In the genomic region with DNA sequence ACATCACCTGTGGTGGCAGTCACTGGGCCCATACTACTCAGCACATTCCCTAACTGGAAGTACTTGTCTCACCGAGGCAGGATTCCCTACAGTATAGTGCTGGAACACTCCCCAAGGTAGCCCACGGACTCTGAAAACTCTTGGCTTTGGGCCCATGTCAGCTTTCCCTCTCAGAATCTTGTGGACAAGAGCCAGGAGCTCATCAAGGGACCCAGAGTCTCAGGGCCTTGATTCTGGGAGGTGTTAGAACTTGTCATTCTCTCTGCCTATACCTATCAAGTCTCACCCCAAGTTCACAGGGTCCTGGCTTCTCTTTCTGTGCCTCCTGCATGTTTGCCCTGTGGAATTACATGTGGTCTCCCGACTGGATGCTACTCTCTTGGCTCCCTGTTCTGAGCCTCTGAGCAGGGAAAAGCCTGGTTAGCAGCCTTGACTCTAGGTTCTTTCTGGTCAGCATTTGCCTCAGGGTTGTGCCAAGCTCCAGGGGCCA, we compare ENCODE assay signal across 9 mouse cellular contexts. TPM values are rescaled to one million over a fixed set of nuclear protein-coding genes. Genes with fewer than 3 reads are reported as not detected.
DNase-seq lines count a peak whose midpoint lies in the region; ATAC-seq and TF ChIP-seq lines count a peak whose summit lies in the region.
"Had no signal": no experiment of that assay in that cellular context is flagged by ENCODE, and none has a peak within 500 bp of the region (broad histone marks: within the 10 kb centered on the region; RNA-seq: fewer than 3 reads in every experiment).

No protein-coding gene starts in this region.

- intact Hi-C loops in left cerebral cortex, adult 2 months (cut with DNase I) = no loop called here
- intact Hi-C loops in left cerebral cortex, postnatal 25 days (cut with DNase I) = loop anchor here (2.0 kb wide), 1 partner anchor 31 kb away; no protein-coding TSS in a partner anchor

- H3K4me2 ChIP-seq in forebrain, embryonic 14.5 days (ENCODE audit: low read length) = no peak overlapping the region
- no peak overlapping the region for H3K4me2 ChIP-seq in kidney, postnatal 0 days (ENCODE audit: low read length)
- H3K4me2 ChIP-seq in neural tube, embryonic 13.5 days = no peak overlapping the region

- 52% methylated on average over 3 of the region's 3 CpGs for WGBS in forebrain, embryonic 14.5 days
- WGBS in kidney, postnatal 0 days = 37% methylated on average over 3 of the region's 3 CpGs
- WGBS in neural tube, embryonic 13.5 days = 54% methylated on average over 3 of the region's 3 CpGs

- H3K27me3 ChIP-seq in forebrain, embryonic 14.5 days (replicated peaks; ENCODE audit: control insufficient read depth, insufficient read depth, low read length) = no peaks in the 10 kb centered on the region
- H3K27me3 ChIP-seq in kidney, postnatal 0 days (ENCODE audit: insufficient read depth, low read length) = no peaks in the 10 kb centered on the region
- no peaks in the 10 kb centered on the region for H3K27me3 ChIP-seq in neural tube, embryonic 13.5 days

- TF ChIP-seq CTCF in left cerebral cortex, adult 2 months (IDR thresholded peaks at IDR 0.05) = no peak
- no peak for TF ChIP-seq CTCF in kidney, postnatal 0 days (IDR thresholded peaks at IDR 0.05; ENCODE audit: low read depth)

- peaks cover 23% of the 10 kb centered on the region for H3K4me1 ChIP-seq in forebrain, embryonic 14.5 days (ENCODE audit: control insufficient read depth, insufficient read depth, low read length)
- peaks cover 45% of the 10 kb centered on the region for H3K4me1 ChIP-seq in kidney, postnatal 0 days (replicated peaks; ENCODE audit: insufficient read depth, low read length)
- peaks cover 58% of the 10 kb centered on the region for H3K4me1 ChIP-seq in neural tube, embryonic 13.5 days (replicated peaks)

- H3K4me3 ChIP-seq in left cerebral cortex, adult 2 months = no peak overlapping the region
- no peak overlapping the region for H3K4me3 ChIP-seq in forebrain, embryonic 14.5 days (ENCODE audit: low read depth, low read length)
- no peak overlapping the region for H3K4me3 ChIP-seq in kidney, postnatal 0 days (replicated peaks; ENCODE audit: low read depth, low read length)
- no peak overlapping the region for H3K4me3 ChIP-seq in neural tube, embryonic 13.5 days

- H3K36me3 ChIP-seq in forebrain, embryonic 14.5 days (ENCODE audit: control insufficient read depth, insufficient read depth, low read length) = peaks cover 61% of the 10 kb centered on the region
- H3K36me3 ChIP-seq in kidney, postnatal 0 days (ENCODE audit: insufficient read depth, low read length) = peaks cover 31% of the 10 kb centered on the region
- H3K36me3 ChIP-seq in neural tube, embryonic 13.5 days = peaks cover 49% of the 10 kb centered on the region

- peak overlapping the region; percentile 29; the same call in 1 of the 2 replicates for H3K9ac ChIP-seq in forebrain, embryonic 14.5 days (ENCODE audit: low read length)
- peak overlapping the region; percentile 41 for H3K9ac ChIP-seq in kidney, postnatal 0 days (ENCODE audit: low read depth, low read length)
- peak overlapping the region; percentile 57 for H3K9ac ChIP-seq in neural tube, embryonic 13.5 days

- peak overlapping the region; percentile 95 for H3K27ac ChIP-seq in left cerebral cortex, adult 2 months
- peak overlapping the region; percentile 97 for H3K27ac ChIP-seq in forebrain, embryonic 14.5 days (ENCODE audit: low read depth, low read length)
- peak overlapping the region; percentile 98 for H3K27ac ChIP-seq in kidney, postnatal 0 days
- H3K27ac ChIP-seq in neural tube, embryonic 13.5 days (replicated peaks) = peak overlapping the region; percentile 99

- no peak for ATAC-seq in forebrain, embryonic 14.5 days
- no peak for ATAC-seq in kidney, postnatal 0 days (replicated peaks; ENCODE audit: low FRiP score, low read depth)
- ATAC-seq in neural tube, embryonic 13.5 days (ENCODE audit: low read depth) = no peak

- DNase-seq in left cerebral cortex, adult 2 months (ENCODE audit: extremely low spot score in 1 of 2, low spot score in 2 of 2) = no peak
- DNase-seq in left cerebral cortex, postnatal 25 days (ENCODE audit: low spot score in 2 of 2) = no peak
- peak; percentile 49 for DNase-seq in forebrain, embryonic 14.5 days (ENCODE audit: low spot score)
- no peak for DNase-seq in kidney, postnatal 0 days (ENCODE audit: low spot score)
- no peak for DNase-seq in right cerebral cortex, postnatal 10 days (ENCODE audit: low spot score in 2 of 2)
- no peak for DNase-seq in T-cell, adult 2 months (ENCODE audit: low spot score)
- no peak for DNase-seq in cerebellum, adult 8-10 months

- no peaks in the 10 kb centered on the region for H3K9me3 ChIP-seq in forebrain, embryonic 14.5 days (replicated peaks; ENCODE audit: control insufficient read depth, low read length)
- no peaks in the 10 kb centered on the region for H3K9me3 ChIP-seq in kidney, postnatal 0 days (replicated peaks; ENCODE audit: low read length)
- H3K9me3 ChIP-seq in neural tube, embryonic 13.5 days = no peaks in the 10 kb centered on the region
- H3K9me3 ChIP-seq: G1E had no signal

RNA-seq across cellular contexts. Expression of a gene that starts 24.4 kb away (rescaled TPM):
- 100 to 1,000 TPM; 177 to 178 TPM for total RNA-seq in left cerebral cortex, adult 2 months (2021)
- 100 to 1,000 TPM; 172 to 174 TPM for total RNA-seq in left cerebral cortex, postnatal 25 days (2021)
- polyA plus RNA-seq in forebrain, embryonic 14.5 days (2014; fragmentation: Nextera tagmentation; extraction: Ambion mirVana) = 66.6 and 88.4 TPM in 2 replicates
- 131 and 142 TPM in 2 replicates for polyA plus RNA-seq in kidney, postnatal 0 days (2015; fragmentation: Nextera tagmentation; extraction: Ambion mirVana)
- 124 and 126 TPM in 2 replicates for polyA plus RNA-seq in neural tube, embryonic 13.5 days (2015; fragmentation: Nextera tagmentation; extraction: Ambion mirVana)

RNA-seq across cellular contexts. Expression of a gene that starts 24.6 kb away (rescaled TPM):
- total RNA-seq in left cerebral cortex, adult 2 months (2021) = 10 to 100 TPM; 56.5 to 58.2 TPM
- 10 to 100 TPM; 48.4 to 50.7 TPM for total RNA-seq in left cerebral cortex, postnatal 25 days (2021)
- polyA plus RNA-seq in forebrain, embryonic 14.5 days (2014; fragmentation: Nextera tagmentation; extraction: Ambion mirVana) = 26.8 and 31.9 TPM in 2 replicates
- polyA plus RNA-seq in kidney, postnatal 0 days (2015; fragmentation: Nextera tagmentation; extraction: Ambion mirVana) = 42.9 and 49.2 TPM in 2 replicates
- 22.2 and 23.0 TPM in 2 replicates for polyA plus RNA-seq in neural tube, embryonic 13.5 days (2015; fragmentation: Nextera tagmentation; extraction: Ambion mirVana)

RNA-seq across cellular contexts. Expression of a gene that starts 33.8 kb away (rescaled TPM):
- 10 to 100 TPM; 20.9 to 25.3 TPM for total RNA-seq in left cerebral cortex, adult 2 months (2021)
- total RNA-seq in left cerebral cortex, postnatal 25 days (2021) = 10 to 100 TPM; 16.0 to 18.4 TPM
- 3.0 and 3.6 TPM in 2 replicates for polyA plus RNA-seq in forebrain, embryonic 14.5 days (2014; fragmentation: Nextera tagmentation; extraction: Ambion mirVana)
- polyA plus RNA-seq in kidney, postnatal 0 days (2015; fragmentation: Nextera tagmentation; extraction: Ambion mirVana) = 3.5 and 8.1 TPM in 2 replicates
- 2.1 and 3.1 TPM in 2 replicates for polyA plus RNA-seq in neural tube, embryonic 13.5 days (2015; fragmentation: Nextera tagmentation; extraction: Ambion mirVana)
- total RNA-seq: G1E had no signal
- polyA plus RNA-seq: G1E had no signal

RNA-seq across cellular contexts. Expression of a gene that starts 48.2 kb away (rescaled TPM):
- total RNA-seq in left cerebral cortex, adult 2 months (2021) = 10 to 100 TPM; 25.8 to 26.8 TPM
- total RNA-seq in left cerebral cortex, postnatal 25 days (2021) = 10 to 100 TPM; 27.5 to 29.2 TPM
- polyA plus RNA-seq in forebrain, embryonic 14.5 days (2014; fragmentation: Nextera tagmentation; extraction: Ambion mirVana) = 48.1 and 57.8 TPM in 2 replicates
- polyA plus RNA-seq in kidney, postnatal 0 days (2015; fragmentation: Nextera tagmentation; extraction: Ambion mirVana) = 23.4 and 24.5 TPM in 2 replicates
- 51.4 and 52.0 TPM in 2 replicates for polyA plus RNA-seq in neural tube, embryonic 13.5 days (2015; fragmentation: Nextera tagmentation; extraction: Ambion mirVana)
